Mouse (Mus musculus): ENCODE results near the gene Zfp1. TPM values are rescaled to one million over a fixed set of nuclear protein-coding genes. Genes with fewer than 3 reads are reported as not detected.

Gene Zfp1
- total and polyA plus RNA-seq, 2 experiments from 2014 or later = 24.7 to 34.3 TPM

DNA sequence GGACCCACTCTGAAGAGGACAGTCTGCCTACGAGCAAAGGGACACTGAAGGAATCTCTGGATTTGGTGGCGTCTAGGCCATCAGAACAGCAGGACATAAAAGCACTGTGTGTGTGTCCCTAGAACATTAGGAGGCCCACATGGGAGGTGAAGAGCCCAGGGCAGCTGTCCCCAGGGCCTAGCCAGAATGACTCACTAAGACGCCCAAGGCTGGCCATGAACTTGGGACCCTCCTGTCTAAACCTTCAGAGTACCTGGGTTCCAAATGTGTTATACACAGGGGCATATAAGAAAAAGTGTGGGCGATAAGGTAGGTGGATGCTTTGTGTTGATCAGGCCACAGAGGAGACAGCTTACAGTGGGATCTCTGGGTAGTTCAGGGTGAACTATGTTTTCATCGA lies 57.5 kb downstream of the Zfp1 start:
- no peak overlapping the region for H3K4me3 ChIP-seq (ENCODE audit: low read depth, low read length)
- DNase-seq (no peak), ATAC-seq (no peak)
- H3K27ac ChIP-seq (ENCODE audit: low read depth, low read length) = no peak overlapping the region
- no peaks in the 10 kb centered on the region for H3K36me3 ChIP-seq (ENCODE audit: insufficient read depth)
- no peaks in the 10 kb centered on the region for H3K9me3 ChIP-seq (ENCODE audit: low read length)
- no peaks in the 10 kb centered on the region for H3K4me1 ChIP-seq (ENCODE audit: insufficient read depth)
- H3K27me3 ChIP-seq (ENCODE audit: insufficient read depth, low read length) = no peaks in the 10 kb centered on the region
- H3K4me2 ChIP-seq (ENCODE audit: low read depth) = no peak overlapping the region
- H3K9ac ChIP-seq = no peak overlapping the region
- TF ChIP-seq CTCF (IDR thresholded peaks at IDR 0.05; ENCODE audit: low read depth) = no peak
- WGBS = 90% methylated on average over 5 of the region's 5 CpGs

DNA sequence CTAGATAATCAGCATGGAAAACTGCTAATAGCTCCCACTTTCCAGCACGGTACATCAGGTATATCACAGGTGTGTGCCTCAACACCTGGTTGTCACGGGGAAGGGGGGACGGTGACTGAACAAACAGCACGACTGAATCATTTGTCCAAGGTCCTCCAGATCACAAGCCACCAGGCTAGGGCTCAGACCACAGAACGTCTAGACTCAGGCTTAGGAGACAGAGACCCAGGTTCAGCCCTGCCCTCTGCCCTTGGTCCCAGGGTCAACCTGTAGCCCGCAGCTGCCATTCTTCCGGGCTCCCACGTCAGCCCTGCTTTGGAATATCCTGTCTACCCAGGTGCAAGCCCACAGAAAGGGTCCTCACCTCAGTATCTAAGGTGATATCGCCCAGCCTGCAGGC lies 58.2 kb downstream of the Zfp1 start:
- Histone ChIP-seq H3K27me3 (ENCODE audit: insufficient read depth, low read length) (no peaks in the 10 kb centered on the region), H3K27ac (ENCODE audit: low read depth, low read length) (no peak overlapping the region), H3K9ac (no peak overlapping the region), H3K4me3 (ENCODE audit: low read depth, low read length) (no peak overlapping the region), H3K4me1 (ENCODE audit: insufficient read depth) (no peaks in the 10 kb centered on the region), H3K9me3 (ENCODE audit: low read length) (no peaks in the 10 kb centered on the region), H3K4me2 (ENCODE audit: low read depth) (no peak overlapping the region), H3K36me3 (ENCODE audit: insufficient read depth) (no peaks in the 10 kb centered on the region)
- no peak for ATAC-seq
- no peak for TF ChIP-seq CTCF (IDR thresholded peaks at IDR 0.05; ENCODE audit: low read depth)
- DNase-seq = no peak
- WGBS = 90% methylated on average over 9 of the region's 9 CpGs

DNA sequence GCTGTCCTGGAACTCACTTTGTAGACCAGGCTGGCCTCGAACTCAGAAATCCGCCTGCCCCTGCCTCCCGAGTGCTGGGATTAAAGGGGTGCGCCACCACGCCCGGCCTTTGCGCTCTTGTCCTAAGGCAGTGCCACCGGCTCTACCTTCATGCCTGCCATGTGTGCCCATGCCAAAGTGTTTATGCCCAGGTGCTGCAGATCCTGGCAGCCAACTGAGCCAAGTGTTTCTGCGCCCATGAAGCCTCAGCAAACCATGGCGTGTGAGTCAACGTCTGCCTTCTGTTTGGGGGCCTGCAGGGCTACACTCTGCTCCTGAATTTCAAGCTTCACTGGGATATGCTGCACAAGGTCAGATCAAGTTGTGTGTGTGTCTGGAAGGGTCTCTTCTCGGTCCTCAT lies 61.4 kb downstream of the Zfp1 start:
- Histone ChIP-seq H3K27me3 (ENCODE audit: insufficient read depth, low read length) (no peaks in the 10 kb centered on the region), H3K4me1 (ENCODE audit: insufficient read depth) (no peaks in the 10 kb centered on the region), H3K9me3 (ENCODE audit: low read length) (no peaks in the 10 kb centered on the region), H3K36me3 (ENCODE audit: insufficient read depth) (peaks cover 6% of the 10 kb centered on the region), H3K4me2 (ENCODE audit: low read depth) (no peak overlapping the region), H3K27ac (ENCODE audit: low read depth, low read length) (no peak overlapping the region), H3K9ac (no peak overlapping the region), H3K4me3 (ENCODE audit: low read depth, low read length) (no peak overlapping the region)
- no peak for ATAC-seq
- DNase-seq = no peak
- 91% methylated on average over 11 of the region's 12 CpGs for WGBS
- TF ChIP-seq CTCF (IDR thresholded peaks at IDR 0.05; ENCODE audit: low read depth) = no peak

DNA sequence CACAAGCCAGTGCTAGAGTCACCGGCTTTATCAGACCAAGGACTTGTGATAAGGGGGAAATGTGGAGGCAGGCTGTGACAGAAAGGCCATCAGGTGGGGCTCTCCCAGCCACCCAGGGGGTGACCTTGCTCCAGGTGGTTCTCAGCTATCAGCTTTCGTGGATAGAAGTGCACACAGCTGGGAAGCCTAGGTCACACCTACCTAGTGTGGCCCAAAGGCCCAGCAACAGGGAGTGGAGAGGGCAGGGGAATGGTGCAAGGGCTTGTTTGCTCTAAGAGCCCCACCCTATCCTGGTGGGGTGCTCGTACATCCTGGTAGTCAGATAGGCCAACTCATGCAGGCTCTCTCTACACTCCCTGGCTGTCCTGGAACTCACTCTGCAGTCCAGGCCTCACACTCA lies 62.0 kb downstream of the Zfp1 start:
- no peaks in the 10 kb centered on the region for H3K9me3 ChIP-seq (ENCODE audit: low read length)
- H3K4me3 ChIP-seq (ENCODE audit: low read depth, low read length) = no peak overlapping the region
- no peak for TF ChIP-seq CTCF (IDR thresholded peaks at IDR 0.05; ENCODE audit: low read depth)
- no peaks in the 10 kb centered on the region for H3K4me1 ChIP-seq (ENCODE audit: insufficient read depth)
- no peak overlapping the region for H3K9ac ChIP-seq
- H3K27ac ChIP-seq (ENCODE audit: low read depth, low read length) = no peak overlapping the region
- no peak overlapping the region for H3K4me2 ChIP-seq (ENCODE audit: low read depth)
- DNase-seq (no peak), ATAC-seq (no peak)
- no peaks in the 10 kb centered on the region for H3K27me3 ChIP-seq (ENCODE audit: insufficient read depth, low read length)
- H3K36me3 ChIP-seq (ENCODE audit: insufficient read depth) = peaks cover 6% of the 10 kb centered on the region
- WGBS = 87% methylated on average over 3 of the region's 3 CpGs

DNA sequence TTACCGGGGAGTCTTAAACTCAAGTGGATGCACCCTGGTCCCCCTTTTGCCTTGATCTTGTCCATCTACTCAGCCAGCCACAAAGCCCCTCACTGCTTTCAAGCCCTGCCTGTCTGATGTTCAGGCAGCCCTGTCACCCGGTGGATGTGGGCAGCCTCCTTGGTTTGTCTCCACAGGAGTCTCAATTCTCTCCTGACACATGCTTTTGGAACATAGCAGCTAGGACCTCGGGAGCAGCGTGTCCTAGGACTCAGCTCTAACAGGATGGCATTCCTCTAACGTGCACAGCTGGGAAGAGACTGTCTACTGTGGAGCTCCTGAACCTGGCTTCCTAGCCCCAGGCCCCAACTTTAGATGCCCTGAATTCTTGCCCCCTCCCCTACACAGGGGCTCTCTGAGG lies 62.5 kb downstream of the Zfp1 start:
- peaks cover 9% of the 10 kb centered on the region for H3K36me3 ChIP-seq (ENCODE audit: insufficient read depth)
- DNase-seq (no peak), ATAC-seq (no peak)
- H3K9ac ChIP-seq = no peak overlapping the region
- no peak for TF ChIP-seq CTCF (IDR thresholded peaks at IDR 0.05; ENCODE audit: low read depth)
- no peaks in the 10 kb centered on the region for H3K4me1 ChIP-seq (ENCODE audit: insufficient read depth)
- WGBS = 69% methylated on average over 5 of the region's 5 CpGs
- H3K27ac ChIP-seq (ENCODE audit: low read depth, low read length) = no peak overlapping the region
- H3K4me2 ChIP-seq (ENCODE audit: low read depth) = no peak overlapping the region
- H3K9me3 ChIP-seq (ENCODE audit: low read length) = no peaks in the 10 kb centered on the region
- no peaks in the 10 kb centered on the region for H3K27me3 ChIP-seq (ENCODE audit: insufficient read depth, low read length)
- H3K4me3 ChIP-seq (ENCODE audit: low read depth, low read length) = no peak overlapping the region

DNA sequence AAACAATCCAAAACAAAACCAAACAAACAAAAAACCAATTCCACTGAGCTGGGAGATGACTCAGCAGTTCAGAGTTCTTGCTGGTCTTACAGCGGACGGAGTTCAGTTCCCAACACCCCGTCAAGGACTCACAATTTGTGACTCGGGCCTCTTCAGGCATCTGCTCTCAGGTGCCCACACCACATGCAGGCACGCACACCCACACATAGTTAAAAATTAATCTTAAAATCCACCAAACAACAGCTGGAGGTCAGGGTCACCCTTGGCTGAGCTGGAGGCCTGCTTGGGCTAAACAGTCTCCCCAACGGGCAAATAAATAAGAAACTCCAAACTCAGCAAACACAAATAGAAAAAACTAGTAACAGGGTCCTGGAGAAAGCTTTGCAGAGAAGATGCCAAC lies 65.1 kb downstream of the Zfp1 start:
- Histone ChIP-seq H3K27ac (ENCODE audit: low read depth, low read length) (no peak overlapping the region), H3K9me3 (ENCODE audit: low read length) (no peaks in the 10 kb centered on the region), H3K4me2 (ENCODE audit: low read depth) (no peak overlapping the region), H3K4me3 (ENCODE audit: low read depth, low read length) (no peak overlapping the region), H3K9ac (no peak overlapping the region), H3K36me3 (ENCODE audit: insufficient read depth) (peaks cover 34% of the 10 kb centered on the region), H3K4me1 (ENCODE audit: insufficient read depth) (no peaks in the 10 kb centered on the region), H3K27me3 (ENCODE audit: insufficient read depth, low read length) (no peaks in the 10 kb centered on the region)
- TF ChIP-seq CTCF (IDR thresholded peaks at IDR 0.05; ENCODE audit: low read depth) = no peak
- DNase-seq (no peak), ATAC-seq (no peak)
- 87% methylated on average over 6 of the region's 6 CpGs for WGBS

DNA sequence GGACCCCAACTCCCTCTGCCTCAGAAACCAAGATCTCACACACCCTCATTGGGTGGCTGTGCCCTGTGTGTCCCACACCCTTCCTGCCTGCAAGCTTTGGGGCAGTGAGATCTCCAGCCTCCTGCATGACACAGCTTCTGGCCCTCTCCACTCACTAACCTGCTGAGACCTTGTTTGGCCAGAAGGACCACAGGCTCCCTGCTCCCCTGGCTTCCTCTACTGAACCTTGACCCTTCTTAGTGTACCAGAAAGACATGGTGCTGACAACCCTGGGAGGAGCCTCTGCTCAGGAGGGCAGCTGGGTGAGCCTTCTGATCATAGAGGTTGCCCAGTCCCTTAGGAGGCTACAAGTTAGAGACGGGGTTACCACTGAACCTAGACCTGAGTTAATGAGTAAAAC lies 66.0 kb downstream of the Zfp1 start:
- Histone ChIP-seq H3K4me1 (ENCODE audit: insufficient read depth) (no peaks in the 10 kb centered on the region), H3K4me3 (ENCODE audit: low read depth, low read length) (no peak overlapping the region), H3K27ac (ENCODE audit: low read depth, low read length) (no peak overlapping the region), H3K4me2 (ENCODE audit: low read depth) (no peak overlapping the region), H3K9ac (no peak overlapping the region), H3K9me3 (ENCODE audit: low read length) (no peaks in the 10 kb centered on the region), H3K36me3 (ENCODE audit: insufficient read depth) (peaks cover 44% of the 10 kb centered on the region), H3K27me3 (ENCODE audit: insufficient read depth, low read length) (no peaks in the 10 kb centered on the region)
- no peak for DNase-seq
- WGBS = 100% methylated on average over 1 of the region's 1 CpGs
- TF ChIP-seq CTCF (IDR thresholded peaks at IDR 0.05; ENCODE audit: low read depth) = no peak
- ATAC-seq = no peak

Measured in forebrain, postnatal 0 days (tissue).